27 mouse cellular contexts compared by ENCODE assay signal in the genomic region with DNA sequence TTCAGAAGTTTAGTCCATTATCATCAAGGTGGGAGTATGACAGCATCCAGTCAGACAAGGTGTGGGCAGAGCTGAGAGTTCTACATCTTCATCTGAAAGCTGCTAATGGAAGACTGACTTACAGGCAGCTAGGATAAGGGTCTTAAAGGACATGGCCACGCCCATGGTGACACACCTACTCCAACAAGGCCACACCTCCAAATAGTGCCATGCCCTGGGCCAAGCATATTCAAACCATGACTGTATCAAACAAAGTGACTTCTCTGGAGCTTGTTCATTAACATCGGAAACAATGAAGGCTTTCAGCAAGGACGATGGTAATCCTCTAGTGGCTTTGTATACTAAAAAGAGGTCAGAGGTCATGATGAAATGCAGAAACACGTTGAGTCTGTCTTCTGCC.
"Had no signal": no experiment of that assay in that cellular context is flagged by ENCODE, and none has a peak within 500 bp of the region (broad histone marks: within the 10 kb centered on the region; RNA-seq: fewer than 3 reads in every experiment).

No protein-coding gene starts in this region.

- H3K4me1 ChIP-seq: limb, embryonic 12.5 days; limb, embryonic 13.5 days; limb, embryonic 15.5 days; liver, embryonic 12.5 days; liver, embryonic 13.5 days; liver, embryonic 15.5 days; lung, embryonic 15.5 days; megakaryocyte, embryonic 14.5 days; midbrain, embryonic 13.5 days; midbrain, embryonic 15.5 days; neural tube, embryonic 12.5 days; neural tube, embryonic 13.5 days had no signal

- H3K36me3 ChIP-seq: limb, embryonic 12.5 days; limb, embryonic 13.5 days; limb, embryonic 15.5 days; liver, embryonic 12.5 days; liver, embryonic 13.5 days; liver, embryonic 15.5 days; lung, embryonic 15.5 days; midbrain, embryonic 12.5 days; midbrain, embryonic 13.5 days; midbrain, embryonic 15.5 days; neural tube, embryonic 12.5 days; neural tube, embryonic 13.5 days had no signal

- H3K9me3 ChIP-seq: limb, embryonic 12.5 days; limb, embryonic 13.5 days; limb, embryonic 15.5 days; liver, embryonic 12.5 days; liver, embryonic 13.5 days; liver, embryonic 15.5 days; lung, embryonic 15.5 days; midbrain, embryonic 12.5 days; midbrain, embryonic 13.5 days; midbrain, embryonic 15.5 days; neural tube, embryonic 12.5 days; neural tube, embryonic 13.5 days had no signal

- DNase-seq: left cerebral cortex, postnatal 4 days; liver; liver, embryonic 13.5 days; liver, postnatal 0 days; lung, adult 18-20 months; lung, adult 2 months; lung, embryonic 14.5 days; lung, postnatal 10 days; lung, postnatal 14 days; lung, postnatal 36 days; lung, postnatal 4 days; midbrain, embryonic 14.5 days had no signal

- H3K27me3 ChIP-seq: limb, embryonic 12.5 days; limb, embryonic 13.5 days; limb, embryonic 15.5 days; liver, embryonic 12.5 days; liver, embryonic 13.5 days; liver, embryonic 15.5 days; lung, embryonic 15.5 days; megakaryocyte, embryonic 14.5 days; midbrain, embryonic 12.5 days; midbrain, embryonic 13.5 days; midbrain, embryonic 15.5 days; neural tube, embryonic 12.5 days; neural tube, embryonic 13.5 days had no signal

- H3K4me3 ChIP-seq: limb, embryonic 12.5 days; limb, embryonic 13.5 days; limb, embryonic 15.5 days; liver, embryonic 12.5 days; liver, embryonic 13.5 days; liver, embryonic 15.5 days; lung, embryonic 15.5 days; megakaryocyte, embryonic 14.5 days; midbrain, embryonic 12.5 days; midbrain, embryonic 13.5 days; midbrain, embryonic 15.5 days; myocyte; neural tube, embryonic 12.5 days; neural tube, embryonic 13.5 days had no signal

- H3K27ac ChIP-seq: limb, embryonic 12.5 days; limb, embryonic 13.5 days; limb, embryonic 15.5 days; liver, embryonic 12.5 days; liver, embryonic 13.5 days; liver, embryonic 14.5 days; liver, embryonic 15.5 days; lung, embryonic 15.5 days; macrophage; midbrain, embryonic 12.5 days; midbrain, embryonic 13.5 days; midbrain, embryonic 15.5 days; neural tube, embryonic 12.5 days; neural tube, embryonic 13.5 days had no signal
